Mouse (Mus musculus): ENCODE results near the gene Trpm1.

- TF ChIP-seq CTCF (IDR thresholded peaks at IDR 0.05; ENCODE audit: low read depth, low read length) (no peak), POLR2A (IDR thresholded peaks at IDR 0.05; ENCODE audit: insufficient read depth, low read length) (no peak)
Measured at GRCm38 (mm10) chr7:64163890-64164289, 10.3 kb downstream of the Trpm1 start.
